Mouse (Mus musculus) erythroblast, embryonic 14.5 days (primary cell): ENCODE data around the gene Emp1. TPM values are rescaled to one million over a fixed set of nuclear protein-coding genes. Genes with fewer than 3 reads are reported as not detected.

Source experiments
- H3K27me3 ChIP-seq: 2 replicates; pipeline ENCODE4 v1.6.1; 2012; ENCODE audit warnings: inconsistent platforms; ENCODE audit not compliant: control insufficient read depth
- H3K36me3 ChIP-seq: 2 replicates; pipeline ENCODE4 v1.6.1; 2012; ENCODE audit warnings: mild to moderate bottlenecking, inconsistent platforms; ENCODE audit not compliant: control insufficient read depth
- H3K4me1 ChIP-seq: 2 replicates; pipeline ENCODE4 v1.6.1; 2012; ENCODE audit warnings: inconsistent platforms; ENCODE audit not compliant: control insufficient read depth
- H3K4me3 ChIP-seq: replicated peaks from 2 replicates; pipeline ENCODE3; 2012; ENCODE audit warnings: moderate library complexity, mild to moderate bottlenecking, inconsistent platforms
- H3K9me3 ChIP-seq: 2 replicates; pipeline ENCODE4 v1.6.1; 2012; ENCODE audit warnings: low read length, inconsistent platforms, mixed read lengths; ENCODE audit not compliant: control insufficient read depth
- GATA1 ChIP-seq: IDR thresholded peaks from 2 replicates; pipeline ENCODE4 v1.6.1; 2012; ENCODE audit warnings: low read length, inconsistent platforms, mixed read lengths
- TAL1 ChIP-seq: IDR thresholded peaks from 3 replicates; pipeline ENCODE4 v1.6.1; 2012; ENCODE audit warnings: low read length, inconsistent platforms, mixed read lengths
- polyA plus RNA-seq: library from polyadenylated mRNA; stranded (reverse); fragments of >175 nt; gene quantifications from 2 replicates; pipeline ENCODE4 v1.2.3, GENCODE M21; 2012

Gene Emp1
- polyA plus RNA-seq, 1 experiment, result not detected

DNA sequence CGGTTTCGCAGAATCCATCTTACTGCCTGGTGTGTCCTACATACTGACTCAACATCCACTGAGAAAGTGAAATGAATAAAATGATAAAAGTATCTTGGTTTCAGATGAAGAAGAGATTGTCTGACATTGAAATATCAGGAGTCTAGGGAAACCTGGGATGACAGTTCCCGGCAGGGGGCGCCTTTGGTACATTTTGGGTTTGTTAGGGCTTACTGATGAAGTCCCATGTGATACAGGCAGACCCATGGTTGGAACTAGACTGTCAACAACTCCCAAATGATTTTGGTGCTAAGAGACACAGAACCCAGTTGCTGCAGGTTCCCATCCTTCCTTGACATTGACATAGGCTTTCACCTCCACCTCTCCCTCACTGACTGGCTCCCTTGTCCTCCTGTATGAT, 34.7 kb downstream of the Emp1 start:
- TF ChIP-seq TAL1, result no peak
- no peak for TF ChIP-seq GATA1
- Histone ChIP-seq H3K36me3 (no peaks in the 10 kb centered on the region), H3K9me3 (no peaks in the 10 kb centered on the region), H3K27me3 (no peaks in the 10 kb centered on the region), H3K4me3 (no peak overlapping the region), H3K4me1 (no peaks in the 10 kb centered on the region)

- no peaks in the 10 kb centered on the region for H3K27me3 ChIP-seq
- no peaks in the 10 kb centered on the region for H3K9me3 ChIP-seq
- no peak overlapping the region for H3K4me3 ChIP-seq
- TF ChIP-seq TAL1 (no peak), GATA1 (no peak)
- H3K4me1 ChIP-seq, result no peaks in the 10 kb centered on the region
- no peaks in the 10 kb centered on the region for H3K36me3 ChIP-seq
Measured at GRCm38 (mm10) chr6:135397788-135398187, 35.4 kb downstream of the Emp1 start.

DNA sequence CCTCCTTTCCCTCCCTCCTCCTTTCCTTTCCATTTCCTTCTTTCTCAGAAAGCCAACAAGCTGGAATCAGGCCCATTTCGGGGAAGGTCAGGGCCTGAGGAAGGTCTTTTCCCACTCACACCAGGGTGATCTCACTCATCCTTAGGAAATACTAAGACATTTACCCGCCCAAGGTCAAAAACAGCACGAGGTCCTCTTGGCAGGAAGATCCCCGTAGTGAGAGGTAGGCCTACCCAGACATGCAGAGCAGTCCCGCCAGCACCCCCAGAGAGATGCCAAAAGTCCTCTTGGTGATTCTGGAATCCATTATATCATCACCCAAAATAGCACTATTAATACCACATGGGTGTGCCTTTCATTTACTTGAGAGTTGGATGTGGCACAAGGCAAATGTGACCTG, 36.5 kb downstream of the Emp1 start:
- Histone ChIP-seq H3K4me1 (no peaks in the 10 kb centered on the region), H3K9me3 (no peaks in the 10 kb centered on the region), H3K27me3 (no peaks in the 10 kb centered on the region), H3K36me3 (no peaks in the 10 kb centered on the region), H3K4me3 (no peak overlapping the region)
- TF ChIP-seq TAL1 (no peak), GATA1 (no peak)

GRCm38 (mm10) chr6:135400306-135400705, 38.0 kb downstream of the Emp1 start:
- TF ChIP-seq GATA1, result no peak
- no peak for TF ChIP-seq TAL1
- Histone ChIP-seq H3K36me3 (no peaks in the 10 kb centered on the region), H3K4me1 (peaks cover 11% of the 10 kb centered on the region), H3K27me3 (no peaks in the 10 kb centered on the region), H3K9me3 (no peaks in the 10 kb centered on the region), H3K4me3 (no peak overlapping the region)

GRCm38 (mm10) chr6:135405093-135405492, 42.7 kb downstream of the Emp1 start:
- H3K27me3 ChIP-seq, result no peaks in the 10 kb centered on the region
- TF ChIP-seq TAL1, result no peak
- TF ChIP-seq GATA1, result no peak
- H3K4me1 ChIP-seq, result peaks cover 18% of the 10 kb centered on the region
- H3K4me3 ChIP-seq, result peak overlapping the region; percentile 12
- no peaks in the 10 kb centered on the region for H3K9me3 ChIP-seq
- H3K36me3 ChIP-seq, result no peaks in the 10 kb centered on the region

GRCm38 (mm10) chr6:135407323-135407722, 45.0 kb downstream of the Emp1 start:
- no peak for TF ChIP-seq GATA1
- TF ChIP-seq TAL1, result no peak
- no peak overlapping the region for H3K4me3 ChIP-seq
- H3K4me1 ChIP-seq, result peaks cover 18% of the 10 kb centered on the region
- H3K27me3 ChIP-seq, result no peaks in the 10 kb centered on the region
- H3K9me3 ChIP-seq, result no peaks in the 10 kb centered on the region
- H3K36me3 ChIP-seq, result no peaks in the 10 kb centered on the region

GRCm38 (mm10) chr6:135411712-135412319, 49.5 kb downstream of the Emp1 start:
- no peak for TF ChIP-seq TAL1
- TF ChIP-seq GATA1, result no peak
- no peaks in the 10 kb centered on the region for H3K27me3 ChIP-seq
- no peaks in the 10 kb centered on the region for H3K4me1 ChIP-seq
- no peak overlapping the region for H3K4me3 ChIP-seq
- H3K9me3 ChIP-seq, result no peaks in the 10 kb centered on the region
- H3K36me3 ChIP-seq, result no peaks in the 10 kb centered on the region

DNA sequence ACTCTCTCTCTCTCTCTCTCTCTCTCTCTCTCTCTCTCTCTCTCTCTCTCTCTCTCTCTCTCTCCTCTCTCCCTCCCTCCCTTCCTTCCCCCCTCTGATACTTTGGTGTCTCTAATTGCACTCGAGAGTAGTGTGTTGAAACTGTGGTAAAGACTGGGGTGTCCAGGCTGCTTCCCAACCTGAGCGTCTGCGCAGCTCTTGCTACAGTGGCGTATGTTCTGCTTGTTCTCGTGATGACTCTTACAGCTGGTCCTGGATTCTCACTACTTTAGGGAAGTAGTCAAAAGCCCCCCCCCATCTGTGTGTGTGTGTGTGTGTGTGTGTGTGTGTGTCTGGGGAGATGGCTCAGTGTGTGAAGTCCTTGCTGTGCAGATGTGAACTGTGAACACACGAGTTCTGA, 50.3 kb downstream of the Emp1 start:
- Histone ChIP-seq H3K36me3 (no peaks in the 10 kb centered on the region), H3K9me3 (no peaks in the 10 kb centered on the region), H3K4me1 (no peaks in the 10 kb centered on the region), H3K4me3 (no peak overlapping the region), H3K27me3 (no peaks in the 10 kb centered on the region)
- no peak for TF ChIP-seq TAL1
- no peak for TF ChIP-seq GATA1

GRCm38 (mm10) chr6:135417459-135417858, 55.1 kb downstream of the Emp1 start:
- TF ChIP-seq TAL1, result no peak
- TF ChIP-seq GATA1, result no peak
- no peaks in the 10 kb centered on the region for H3K36me3 ChIP-seq
- no peak overlapping the region for H3K4me3 ChIP-seq
- no peaks in the 10 kb centered on the region for H3K27me3 ChIP-seq
- no peaks in the 10 kb centered on the region for H3K4me1 ChIP-seq
- no peaks in the 10 kb centered on the region for H3K9me3 ChIP-seq
